Mouse (Mus musculus) kidney, adult 2 months (tissue): ENCODE results near the gene Slc22a14.
"Not testable (repeated sequence)": the region's sequence is repeated elsewhere in the genome, so short reads cannot be mapped to it uniquely, and the experiment has no call there.

Source experiments
- CTCF ChIP-seq: fragments of 200-500 bp; conservative IDR thresholded peaks from 2 replicates; pipeline ENCODE4 v1.5.1; 2011; ENCODE audit warnings: low read depth, mild to moderate bottlenecking, control low read depth, low read length, moderate library complexity, mixed read lengths; ENCODE audit not compliant: insufficient read depth, insufficient read length
- POLR2A ChIP-seq: fragments of 200-500 bp; IDR thresholded peaks from one replicate; pipeline ENCODE4 v1.6.1; 2011; ENCODE audit warnings: low read depth, low read length, control low read depth

DNA sequence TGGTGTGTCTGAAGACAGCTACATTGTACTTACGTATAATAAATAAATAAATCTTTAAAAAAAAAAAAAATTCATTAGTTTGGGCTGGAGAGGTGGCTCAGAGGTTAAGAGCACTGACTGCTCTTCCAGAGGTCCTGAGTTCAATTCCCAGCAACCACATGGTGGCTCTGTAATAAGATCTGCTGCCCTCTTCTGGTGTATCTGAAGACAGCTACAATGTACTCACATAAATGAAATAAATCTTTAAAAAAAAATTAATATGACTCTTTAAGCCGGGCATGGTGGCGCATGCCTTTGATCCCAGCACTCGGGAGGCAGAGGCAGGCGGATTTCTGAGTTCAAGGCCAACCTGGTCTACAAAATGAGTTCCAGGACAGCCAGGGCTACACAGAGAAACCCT, 90.5 kb downstream of the Slc22a14 start:
- not testable (repeated sequence) for TF ChIP-seq POLR2A, CTCF
